Mouse (Mus musculus) lung, postnatal 0 days (tissue): ENCODE measurements at regions not wholly inside any gene's neighbourhood (a gene's known extent, or its start where the extent isn't known, plus 50 kb on each side); places are given as distances from the start of the nearest gene placed in this dataset.

Experiments
- ATAC-seq: fragments of 200-750 bp; cut with Nextera tagmentation; 2 replicates; pipeline ENCODE4 v1.8.0; 2017; ENCODE audit warnings: moderate library complexity
- DNase-seq: peaks from one replicate; pipeline ENCODE4 v3.0.0-alpha.2; 2016; ENCODE audit warnings: low spot score
- H3K27ac ChIP-seq: fragments of 300-500 bp; sonication (generic); 2 replicates; pipeline ENCODE4 v1.5.1; 2014; ENCODE audit warnings: antibody characterized with exemption, mild to moderate bottlenecking, low read length, mixed read lengths
- H3K27me3 ChIP-seq: fragments of 300-500 bp; sonication (generic); replicated peaks from 2 replicates; pipeline ENCODE4 v1.6.1; 2014; ENCODE audit warnings: low read length, mixed read lengths; ENCODE audit not compliant: insufficient read depth
- H3K36me3 ChIP-seq: fragments of 300-500 bp; sonication (generic); 2 replicates; pipeline ENCODE4 v1.6.1; 2014; ENCODE audit warnings: low read length, mixed read lengths; ENCODE audit not compliant: insufficient read depth
- H3K4me1 ChIP-seq: fragments of 300-500 bp; sonication (generic); 2 replicates; pipeline ENCODE4 v1.6.1; 2014; ENCODE audit warnings: antibody characterized with exemption, low read depth, low read length, mixed read lengths; ENCODE audit not compliant: insufficient read depth
- H3K4me2 ChIP-seq: fragments of 300-500 bp; sonication (generic); replicated peaks from 2 replicates; pipeline ENCODE4 v1.6.1; 2014; ENCODE audit warnings: low read depth, mild to moderate bottlenecking, low read length, moderate library complexity, mixed read lengths
- H3K4me3 ChIP-seq: fragments of 300-500 bp; sonication (generic); 2 replicates; pipeline ENCODE4 v1.5.1; 2014; ENCODE audit warnings: low read depth, low read length
- H3K9ac ChIP-seq: fragments of 300-500 bp; sonication (generic); replicated peaks from 2 replicates; pipeline ENCODE4 v1.6.1; 2014; ENCODE audit warnings: low read depth, mild to moderate bottlenecking
- H3K9me3 ChIP-seq: fragments of 300-500 bp; sonication (generic); 2 replicates; pipeline ENCODE4 v1.6.1; 2016; ENCODE audit warnings: low read length, mixed read lengths
- CTCF ChIP-seq: IDR thresholded peaks from 2 replicates; pipeline ENCODE4 v1.5.1; 2016; ENCODE audit warnings: antibody characterized with exemption, mild to moderate bottlenecking
- EP300 ChIP-seq: IDR thresholded peaks from 2 replicates; pipeline ENCODE4 v1.6.1; 2016; ENCODE audit warnings: antibody characterized with exemption, mild to moderate bottlenecking, control low read depth
- WGBS: fragments of 180-500 bp; shearing (Covaris S2); extraction: QIAGEN DNeasy Blood & Tissue Kit; methylation state at CpG from one replicate; pipeline ENCODE4 v1.1.7; 2014; 5-methylcytosine and 5-hydroxymethylcytosine counted together

- no peaks in the 10 kb centered on the region for H3K36me3 ChIP-seq
- H3K4me3 ChIP-seq, result no peak overlapping the region
- TF ChIP-seq EP300 (no peak), CTCF (no peak)
- ATAC-seq (no peak), DNase-seq (no peak)
- no peak overlapping the region for H3K27ac ChIP-seq
- H3K9me3 ChIP-seq, result no peaks in the 10 kb centered on the region
- no peaks in the 10 kb centered on the region for H3K27me3 ChIP-seq
- 56% methylated on average over 9 of the region's 9 CpGs for WGBS
- no peak overlapping the region for H3K4me2 ChIP-seq
- 0 out of 2 replicates have a peak, but pooled peaks cover 3% of the 10 kb centered on the region for H3K4me1 ChIP-seq
- H3K9ac ChIP-seq, result no peak overlapping the region
Observed at GRCm38 (mm10) chr4:8956312-8957022, 717.6 kb upstream of the Car8 start.

GRCm38 (mm10) chr4:8955306-8955705, 716.5 kb upstream of the Car8 start:
- Histone ChIP-seq H3K9ac (no peak overlapping the region), H3K27me3 (no peaks in the 10 kb centered on the region), H3K27ac (no peak overlapping the region), H3K4me3 (no peak overlapping the region), H3K4me1 (0 out of 2 replicates have a peak, but pooled peaks cover 3% of the 10 kb centered on the region), H3K9me3 (no peaks in the 10 kb centered on the region), H3K36me3 (no peaks in the 10 kb centered on the region), H3K4me2 (no peak overlapping the region)
- TF ChIP-seq EP300 (no peak), CTCF (no peak)
- WGBS, result 75% methylated on average over 5 of the region's 5 CpGs
- ATAC-seq (no peak), DNase-seq (no peak)

DNA sequence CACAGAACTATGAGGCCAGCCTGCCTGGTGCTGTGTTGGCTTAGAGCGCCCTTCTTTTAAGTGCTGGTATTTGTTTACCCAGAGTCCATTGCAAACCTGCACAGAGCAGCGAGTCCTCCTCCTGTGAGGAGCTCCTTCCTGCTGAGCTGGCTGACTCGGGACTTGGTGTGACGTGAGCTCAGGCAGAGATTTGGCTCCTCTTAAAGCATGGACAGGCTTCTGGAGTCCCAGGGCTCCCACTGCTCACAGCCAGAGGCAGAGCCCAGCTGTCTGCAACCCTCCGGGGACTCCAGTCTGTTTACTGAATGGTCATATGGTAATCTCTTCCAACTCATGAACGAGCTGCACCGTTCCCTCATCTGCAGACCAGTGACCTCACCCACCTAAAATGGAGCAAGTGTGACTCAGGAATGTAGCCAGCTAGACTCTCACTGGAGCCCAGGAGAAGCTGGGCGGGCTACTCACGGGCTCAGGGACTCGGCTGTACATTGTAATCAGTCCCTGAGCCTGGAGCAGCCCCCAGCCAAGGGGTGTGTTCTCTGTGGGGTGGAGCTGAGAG, 715.6 kb upstream of the Car8 start:
- Histone ChIP-seq H3K9me3 (no peaks in the 10 kb centered on the region), H3K36me3 (no peaks in the 10 kb centered on the region), H3K4me2 (peak overlapping the region; percentile 43), H3K9ac (no peak overlapping the region), H3K4me1 (0 out of 2 replicates have a peak, but pooled peaks cover 3% of the 10 kb centered on the region), H3K4me3 (no peak overlapping the region), H3K27me3 (no peaks in the 10 kb centered on the region), H3K27ac (peak overlapping the region; percentile 64)
- peak; percentile 93 for ATAC-seq
- WGBS, result 7% methylated on average over 10 of the region's 10 CpGs
- TF ChIP-seq EP300 (no peak), CTCF (no peak)
- peak; percentile 83 for DNase-seq

- 0 out of 2 replicates have a peak, but pooled peaks cover 3% of the 10 kb centered on the region for H3K4me1 ChIP-seq
- ATAC-seq (no peak), DNase-seq (no peak)
- no peaks in the 10 kb centered on the region for H3K9me3 ChIP-seq
- no peak overlapping the region for H3K4me2 ChIP-seq
- TF ChIP-seq CTCF (no peak), EP300 (no peak)
- WGBS, result 92% methylated on average over 7 of the region's 7 CpGs
- no peak overlapping the region for H3K9ac ChIP-seq
- no peaks in the 10 kb centered on the region for H3K27me3 ChIP-seq
- H3K27ac ChIP-seq, result no peak overlapping the region
- H3K36me3 ChIP-seq, result no peaks in the 10 kb centered on the region
- H3K4me3 ChIP-seq, result no peak overlapping the region
Observed at GRCm38 (mm10) chr4:8953181-8953580, 714.3 kb upstream of the Car8 start.

- 67% methylated on average over 4 of the region's 4 CpGs for WGBS
Observed at GRCm38 (mm10) chr4:8949951-8950350, 711.1 kb upstream of the Car8 start.

DNA sequence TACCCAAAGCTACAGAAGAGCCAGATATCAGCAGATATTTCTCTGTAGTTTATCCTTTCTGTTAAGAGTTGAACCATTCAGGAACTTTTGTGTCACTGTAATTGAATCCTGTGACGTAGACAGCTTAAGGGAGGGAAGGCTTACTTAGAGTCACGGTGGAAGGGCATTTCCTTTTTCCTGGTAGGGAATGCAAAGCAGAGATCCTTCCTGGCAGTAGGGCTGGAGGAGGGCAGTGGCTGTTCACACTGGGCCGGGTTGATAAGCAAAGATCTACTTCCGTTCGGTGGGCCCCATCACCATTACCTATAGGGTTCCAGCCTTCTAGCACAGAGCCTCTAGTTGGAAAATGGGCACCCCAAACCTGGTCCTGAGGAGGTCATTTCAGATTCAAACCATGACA, 710.7 kb upstream of the Car8 start:
- WGBS, result 54% methylated on average over 5 of the region's 5 CpGs
- Histone ChIP-seq H3K27me3 (no peaks in the 10 kb centered on the region), H3K36me3 (no peaks in the 10 kb centered on the region), H3K4me1 (no peaks in the 10 kb centered on the region), H3K4me2 (no peak overlapping the region), H3K9me3 (no peaks in the 10 kb centered on the region), H3K27ac (no peak overlapping the region), H3K9ac (no peak overlapping the region), H3K4me3 (no peak overlapping the region)
- no peak for DNase-seq
- TF ChIP-seq EP300, result no peak
- TF ChIP-seq CTCF, result no peak
- no peak for ATAC-seq

More at GRCm38 (mm10) chr4:8949951-8950350, 711.1 kb upstream of the Car8 start:
- H3K4me1 ChIP-seq, result 0 out of 2 replicates have a peak, but pooled peaks cover 3% of the 10 kb centered on the region
- DNase-seq, result no peak
- H3K36me3 ChIP-seq, result no peaks in the 10 kb centered on the region
- H3K27me3 ChIP-seq, result no peaks in the 10 kb centered on the region
- no peaks in the 10 kb centered on the region for H3K9me3 ChIP-seq
- H3K27ac ChIP-seq, result no peak overlapping the region
- TF ChIP-seq CTCF (no peak), EP300 (no peak)
- H3K9ac ChIP-seq, result no peak overlapping the region
- no peak for ATAC-seq
- H3K4me2 ChIP-seq, result no peak overlapping the region
- no peak overlapping the region for H3K4me3 ChIP-seq
